Comparison of ENCODE assay signal across 19 mouse cellular contexts in the genomic region with DNA sequence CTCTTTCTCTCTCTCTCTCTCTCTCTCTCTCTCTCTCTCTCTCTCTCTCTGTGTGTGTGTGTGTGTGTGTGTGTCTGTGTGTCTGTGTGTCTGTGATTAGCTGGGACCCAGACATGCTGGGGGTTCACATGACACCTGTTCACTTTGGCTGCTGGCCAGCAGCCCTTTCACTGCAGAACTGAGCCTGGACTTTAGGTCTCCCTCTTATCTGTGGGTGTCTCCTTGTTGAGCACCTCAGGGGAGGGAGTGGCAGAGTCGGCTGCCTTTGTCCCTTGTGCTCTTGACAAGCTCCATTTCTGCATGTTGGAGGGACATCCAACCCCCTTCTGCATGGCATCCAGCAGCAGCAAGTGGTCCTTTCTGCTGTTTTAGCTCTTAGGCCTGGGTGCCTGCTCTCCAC. TPM values are rescaled to one million over a fixed set of nuclear protein-coding genes. Genes with fewer than 3 reads are reported as not detected.
DNase-seq lines count a peak whose midpoint lies in the region; ATAC-seq and TF ChIP-seq lines count a peak whose summit lies in the region.
"Had no signal": no experiment of that assay in that cellular context is flagged by ENCODE, and none has a peak within 500 bp of the region (broad histone marks: within the 10 kb centered on the region; RNA-seq: fewer than 3 reads in every experiment).

No protein-coding gene starts in this region.

- H3K9me3 ChIP-seq in heart, embryonic 11.5 days (replicated peaks; ENCODE audit: control insufficient read depth, low read length) = no peaks in the 10 kb centered on the region
- H3K9me3 ChIP-seq in neural tube, embryonic 11.5 days (ENCODE audit: control insufficient read depth, low read length) = no peaks in the 10 kb centered on the region
- no peaks in the 10 kb centered on the region for H3K9me3 ChIP-seq in neural tube, embryonic 13.5 days
- no peaks in the 10 kb centered on the region for H3K9me3 ChIP-seq in stomach, postnatal 0 days (ENCODE audit: control insufficient read depth, low read length)
- no peaks in the 10 kb centered on the region for H3K9me3 ChIP-seq in hindbrain, embryonic 12.5 days (replicated peaks)
- H3K9me3 ChIP-seq: embryonic facial prominence, embryonic 12.5 days had no signal

- no peak overlapping the region for H3K4me3 ChIP-seq in heart, embryonic 11.5 days (ENCODE audit: low read depth, low read length)
- no peak overlapping the region for H3K4me3 ChIP-seq in neural tube, embryonic 11.5 days (ENCODE audit: low read depth, low read length)
- no peak overlapping the region for H3K4me3 ChIP-seq in neural tube, embryonic 13.5 days
- H3K4me3 ChIP-seq in stomach, postnatal 0 days (ENCODE audit: low read depth, low read length) = no peak overlapping the region
- no peak overlapping the region for H3K4me3 ChIP-seq in hindbrain, embryonic 12.5 days
- H3K4me3 ChIP-seq: embryonic facial prominence, embryonic 12.5 days had no signal

- 0 out of 2 replicates have a peak overlapping the region, but pooled peaks have one; percentile 15 for H3K27ac ChIP-seq in heart, embryonic 11.5 days (ENCODE audit: low read depth, low read length)
- H3K27ac ChIP-seq in neural tube, embryonic 11.5 days (ENCODE audit: low read depth, low read length) = 0 out of 2 replicates have a peak overlapping the region, but pooled peaks have one; percentile 86
- H3K27ac ChIP-seq in neural tube, embryonic 13.5 days (replicated peaks) = peak overlapping the region; percentile 81; the same call in 1 of the 2 replicates
- no peak overlapping the region for H3K27ac ChIP-seq in stomach, postnatal 0 days (replicated peaks)
- no peak overlapping the region for H3K27ac ChIP-seq in hindbrain, embryonic 12.5 days
- H3K27ac ChIP-seq: embryonic facial prominence, embryonic 12.5 days; hindbrain, embryonic 14.5 days had no signal

- H3K27me3 ChIP-seq in heart, embryonic 11.5 days (ENCODE audit: control insufficient read depth, insufficient read depth, low read length) = no peaks in the 10 kb centered on the region
- H3K27me3 ChIP-seq in neural tube, embryonic 11.5 days (ENCODE audit: control insufficient read depth, insufficient read depth, low read length) = no peaks in the 10 kb centered on the region
- H3K27me3 ChIP-seq in neural tube, embryonic 13.5 days = no peaks in the 10 kb centered on the region
- H3K27me3 ChIP-seq in stomach, postnatal 0 days (ENCODE audit: control insufficient read depth, insufficient read depth, low read length) = no peaks in the 10 kb centered on the region
- no peaks in the 10 kb centered on the region for H3K27me3 ChIP-seq in hindbrain, embryonic 12.5 days
- H3K27me3 ChIP-seq: embryonic facial prominence, embryonic 12.5 days had no signal

- TF ChIP-seq EP300 in stomach, postnatal 0 days (optimal IDR thresholded peaks at IDR 0.05) = no peak

- no peak overlapping the region for H3K4me2 ChIP-seq in heart, embryonic 11.5 days
- no peak overlapping the region for H3K4me2 ChIP-seq in neural tube, embryonic 11.5 days (ENCODE audit: low read depth)
- H3K4me2 ChIP-seq in neural tube, embryonic 13.5 days = no peak overlapping the region
- H3K4me2 ChIP-seq in stomach, postnatal 0 days (replicated peaks; ENCODE audit: low read depth) = no peak overlapping the region
- H3K4me2 ChIP-seq in hindbrain, embryonic 12.5 days (replicated peaks) = no peak overlapping the region
- H3K4me2 ChIP-seq: embryonic facial prominence, embryonic 12.5 days; hindbrain, embryonic 14.5 days had no signal

- no peak for ATAC-seq in heart, embryonic 11.5 days (replicated peaks; ENCODE audit: insufficient number of reproducible peaks, low FRiP score, low TSS enrichment)
- no peak for ATAC-seq in neural tube, embryonic 11.5 days (ENCODE audit: insufficient read depth, low FRiP score, low TSS enrichment)
- ATAC-seq in neural tube, embryonic 13.5 days (ENCODE audit: low read depth) = no peak
- ATAC-seq in stomach, postnatal 0 days (ENCODE audit: low FRiP score, low TSS enrichment) = peak; percentile 48
- no peak for ATAC-seq in hindbrain, embryonic 12.5 days (ENCODE audit: low FRiP score)
- ATAC-seq: forebrain, embryonic 14.5 days had no signal

- TF ChIP-seq CTCF in stomach, postnatal 0 days (IDR thresholded peaks at IDR 0.05; ENCODE audit: low read depth) = no peak

- H3K36me3 ChIP-seq in heart, embryonic 11.5 days (ENCODE audit: control insufficient read depth, insufficient read depth, low read length) = no peaks in the 10 kb centered on the region
- no peaks in the 10 kb centered on the region for H3K36me3 ChIP-seq in neural tube, embryonic 11.5 days (ENCODE audit: control insufficient read depth, insufficient read depth, low read length)
- no peaks in the 10 kb centered on the region for H3K36me3 ChIP-seq in neural tube, embryonic 13.5 days
- no peaks in the 10 kb centered on the region for H3K36me3 ChIP-seq in stomach, postnatal 0 days (ENCODE audit: control insufficient read depth, insufficient read depth, low read length)
- H3K36me3 ChIP-seq in hindbrain, embryonic 12.5 days = no peaks in the 10 kb centered on the region
- H3K36me3 ChIP-seq: embryonic facial prominence, embryonic 12.5 days had no signal

- 7% methylated on average over 1 of the region's 1 CpGs for WGBS in heart, embryonic 11.5 days (ENCODE audit: insufficient replicate concordance)
- WGBS in neural tube, embryonic 11.5 days = 78% methylated on average over 1 of the region's 1 CpGs
- WGBS in neural tube, embryonic 13.5 days = 37% methylated on average over 1 of the region's 1 CpGs
- WGBS in stomach, postnatal 0 days = 60% methylated on average over 1 of the region's 1 CpGs
- WGBS in hindbrain, embryonic 12.5 days = 67% methylated on average over 1 of the region's 1 CpGs

- H3K4me1 ChIP-seq in heart, embryonic 11.5 days (ENCODE audit: control insufficient read depth, insufficient read depth, low read length) = peaks cover 9% of the 10 kb centered on the region
- peaks cover 4% of the 10 kb centered on the region; the same call in 1 of the 2 replicates for H3K4me1 ChIP-seq in neural tube, embryonic 11.5 days (ENCODE audit: control insufficient read depth, insufficient read depth, low read length)
- peaks cover 44% of the 10 kb centered on the region for H3K4me1 ChIP-seq in neural tube, embryonic 13.5 days (replicated peaks)
- H3K4me1 ChIP-seq in stomach, postnatal 0 days (replicated peaks; ENCODE audit: control insufficient read depth, insufficient read depth) = peaks cover 3% of the 10 kb centered on the region; the same call in 1 of the 2 replicates
- H3K4me1 ChIP-seq in hindbrain, embryonic 12.5 days = peaks cover 15% of the 10 kb centered on the region; the same call in 1 of the 2 replicates

- intact Hi-C loops in heart, postnatal 10 days (cut with DNase I) = no loop called here
- intact Hi-C loops in left cerebral cortex, postnatal 36 days (cut with DNase I) = no loop called here

- no peak for DNase-seq in heart, postnatal 10 days
- DNase-seq in neural tube, embryonic 11.5 days (ENCODE audit: low spot score) = no peak
- DNase-seq in neural tube, embryonic 10.5 days (ENCODE audit: extremely low spot score, low spot score) = no peak
- DNase-seq in stomach, postnatal 0 days (ENCODE audit: low spot score) = peak; percentile 66
- DNase-seq in left cerebral cortex, postnatal 36 days (ENCODE audit: low spot score in 2 of 2) = no peak
- DNase-seq: adrenal gland, adult 2 months; adrenal gland, postnatal 25 days; cerebellum, adult 8-10 months; cerebellum, postnatal 25 days; gastrocnemius, postnatal 36 days; heart, adult 11 months; heart, postnatal 14 days had no signal

- H3K9ac ChIP-seq in heart, embryonic 11.5 days (ENCODE audit: low read depth, low read length) = no peak overlapping the region
- no peak overlapping the region for H3K9ac ChIP-seq in neural tube, embryonic 11.5 days (ENCODE audit: low read length)
- no peak overlapping the region for H3K9ac ChIP-seq in neural tube, embryonic 13.5 days
- no peak overlapping the region for H3K9ac ChIP-seq in stomach, postnatal 0 days (ENCODE audit: low read length)
- no peak overlapping the region for H3K9ac ChIP-seq in hindbrain, embryonic 12.5 days
- H3K9ac ChIP-seq: embryonic facial prominence, embryonic 12.5 days; hindbrain, embryonic 14.5 days had no signal

RNA-seq across cellular contexts. Expression of gene Arhgap8, which starts 11.0 kb away (rescaled TPM):
- polyA plus RNA-seq in heart, embryonic 11.5 days (2014; fragmentation: Nextera tagmentation; extraction: Ambion mirVana) = 2.7 TPM in 2 replicates
- 1 to 10 TPM; 1.6 to 2.0 TPM for total RNA-seq in heart, postnatal 10 days (2021)
- 3.0 and 4.9 TPM in 2 replicates for polyA plus RNA-seq in neural tube, embryonic 11.5 days (2014; fragmentation: Nextera tagmentation; extraction: Ambion mirVana)
- polyA plus RNA-seq in neural tube, embryonic 13.5 days (2015; fragmentation: Nextera tagmentation; extraction: Ambion mirVana) = 1.7 and 2.2 TPM in 2 replicates
- 20.2 and 22.0 TPM in 2 replicates for polyA plus RNA-seq in stomach, postnatal 0 days (2015; fragmentation: Nextera tagmentation; extraction: Ambion mirVana)
- 2.5 and 2.9 TPM in 2 replicates for polyA plus RNA-seq in hindbrain, embryonic 12.5 days (2016; fragmentation: Nextera tagmentation; extraction: Ambion mirVana)
- under 1 TPM; 0.74 to 0.75 TPM for total RNA-seq in left cerebral cortex, postnatal 36 days (2021)
- total RNA-seq: hematopoietic stem cell, adult 5-6 weeks had no signal

Comparison
In these comparisons a context has a peak if more than half of its experiments do, and no peak if none do; other contexts are left out.
1. H3K27ac ChIP-seq: peak in heart, embryonic 11.5 days (single experiment), neural tube, embryonic 11.5 days (single experiment) and neural tube, embryonic 13.5 days (single experiment); none in stomach, postnatal 0 days (single experiment) and hindbrain, embryonic 12.5 days (single experiment).